Mouse (Mus musculus): ENCODE results near the gene Actn4.

- no peak for TF ChIP-seq CTCF (IDR thresholded peaks at IDR 0.05; ENCODE audit: borderline replicate concordance, control insufficient read depth, extremely low read depth, insufficient read depth, low read length, poor library complexity)
- peak; percentile 64; the same call in 1 of the 2 replicates for TF ChIP-seq POLR2A (IDR thresholded peaks at IDR 0.05; ENCODE audit: control insufficient read depth, extremely low read depth, insufficient read depth, low read length, poor library complexity)
Observed at GRCm38 (mm10) chr7:28981651-28982273, 19.6 kb upstream of the Actn4 start, which contains the start of the genes Eif3k and Map4k1.
